Mouse (Mus musculus): ENCODE results near the gene Edem3.

DNA sequence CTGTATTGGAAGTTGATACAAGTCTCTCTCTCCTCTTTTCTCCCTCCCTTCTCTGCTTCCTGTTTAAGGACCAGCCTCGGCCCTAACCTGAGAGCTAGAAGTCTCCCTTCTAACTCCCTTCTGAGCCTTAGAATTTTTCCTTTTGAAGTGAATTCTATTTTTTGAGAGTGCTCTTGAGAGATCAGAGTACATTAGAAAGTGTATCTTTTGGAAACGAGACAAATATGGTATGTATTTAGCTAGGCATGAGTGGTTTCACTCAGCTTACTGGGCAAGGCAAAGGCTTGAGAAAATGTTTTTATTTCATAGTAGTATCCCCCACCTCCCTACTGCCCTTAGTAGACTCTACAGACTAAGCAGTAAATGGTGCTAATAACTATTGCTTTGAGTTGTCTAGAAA, 3.8 kb downstream of the Edem3 start:
- no peak for TF ChIP-seq CTCF (IDR thresholded peaks at IDR 0.05; ENCODE audit: control insufficient read depth, insufficient read depth, insufficient replicate concordance, low read depth, low read length)
- no peak for TF ChIP-seq POLR2A (IDR thresholded peaks at IDR 0.05; ENCODE audit: control insufficient read depth, low read depth, low read length)

All from testis, adult 2 months (tissue).